Mouse (Mus musculus) megakaryocyte, embryonic 14.5 days (primary cell): Measurements from ENCODE around the gene Micall2. TPM values are rescaled to one million over a fixed set of nuclear protein-coding genes. Genes with fewer than 3 reads are reported as not detected.
A peak's percentile ranks its signal among the peaks of the same experiment; 100 is the strongest.

Experiments used
- H3K27me3 ChIP-seq: replicated peaks from 2 replicates; pipeline ENCODE3; 2012; ENCODE audit warnings: inconsistent platforms
- H3K36me3 ChIP-seq: replicated peaks from 2 replicates; pipeline ENCODE3; 2012; ENCODE audit warnings: low read length, inconsistent platforms, mixed read lengths
- H3K4me1 ChIP-seq: 2 replicates; pipeline ENCODE4 v1.6.1; 2012; ENCODE audit warnings: inconsistent platforms
- H3K4me3 ChIP-seq: replicated peaks from 2 replicates; pipeline ENCODE3; 2012; ENCODE audit warnings: moderate library complexity, mild to moderate bottlenecking, inconsistent platforms
- H3K9me3 ChIP-seq: 2 replicates; pipeline ENCODE4 v1.6.1; 2012; ENCODE audit warnings: inconsistent platforms
- FLI1 ChIP-seq: IDR thresholded peaks from 2 replicates; pipeline ENCODE4 v1.6.1; 2012; ENCODE audit warnings: low read length, inconsistent platforms, mixed read lengths
- GATA1 ChIP-seq: IDR thresholded peaks from 3 replicates; pipeline ENCODE4 v1.6.1; 2012; ENCODE audit warnings: mixed read lengths, low read length, inconsistent platforms, borderline replicate concordance
- polyA plus RNA-seq: library from polyadenylated mRNA; stranded (reverse); fragments of >175 nt; gene quantifications from 2 replicates; pipeline ENCODE4 v1.2.3, GENCODE M21; 2012; ENCODE audit warnings: low replicate concordance; ENCODE audit not compliant: insufficient read depth

Micall2 gene
- polyA plus RNA-seq, 1 experiment, result 54.5 TPM

- TF ChIP-seq FLI1 (no peak), GATA1 (no peak)
- Histone ChIP-seq H3K4me3 (no peak overlapping the region), H3K27me3 (peaks cover 74% of the 10 kb centered on the region)
Measured at GRCm38 (mm10) chr5:139686530-139687249, 49.4 kb downstream of the Micall2 start.

GRCm38 (mm10) chr5:139683228-139683627 is 52.9 kb downstream of the Micall2 start:
- Histone ChIP-seq H3K4me3 (no peak overlapping the region), H3K27me3 (peaks cover 89% of the 10 kb centered on the region), H3K9me3 (peaks cover 10% of the 10 kb centered on the region), H3K4me1 (peaks cover 32% of the 10 kb centered on the region), H3K36me3 (no peaks in the 10 kb centered on the region)
- TF ChIP-seq GATA1 (no peak), FLI1 (no peak)

More at GRCm38 (mm10) chr5:139686530-139687249, 49.4 kb downstream of the Micall2 start:
- H3K4me1 ChIP-seq, result peaks cover 43% of the 10 kb centered on the region
- H3K36me3 ChIP-seq, result no peaks in the 10 kb centered on the region
- no peaks in the 10 kb centered on the region for H3K9me3 ChIP-seq

- Histone ChIP-seq H3K36me3 (no peaks in the 10 kb centered on the region), H3K4me1 (peaks cover 26% of the 10 kb centered on the region), H3K27me3 (peaks cover 93% of the 10 kb centered on the region), H3K9me3 (peaks cover 10% of the 10 kb centered on the region), H3K4me3 (no peak overlapping the region)
- TF ChIP-seq FLI1 (no peak), GATA1 (no peak)
Measured at GRCm38 (mm10) chr5:139682631-139682977, 53.5 kb downstream of the Micall2 start.

GRCm38 (mm10) chr5:139681832-139682630 is 54.1 kb downstream of the Micall2 start:
- H3K9me3 ChIP-seq, result peaks cover 10% of the 10 kb centered on the region
- H3K36me3 ChIP-seq, result no peaks in the 10 kb centered on the region
- peaks cover 91% of the 10 kb centered on the region for H3K27me3 ChIP-seq
- H3K4me1 ChIP-seq, result peaks cover 20% of the 10 kb centered on the region
- H3K4me3 ChIP-seq, result no peak overlapping the region
- TF ChIP-seq GATA1 (no peak), FLI1 (no peak)

- H3K27me3 ChIP-seq, result peaks cover 91% of the 10 kb centered on the region
- H3K4me3 ChIP-seq, result no peak overlapping the region
- peaks cover 5% of the 10 kb centered on the region for H3K9me3 ChIP-seq
- H3K36me3 ChIP-seq, result no peaks in the 10 kb centered on the region
- no peak for TF ChIP-seq GATA1
- TF ChIP-seq FLI1, result no peak
- 0 out of 2 replicates have a peak, but pooled peaks cover 8% of the 10 kb centered on the region for H3K4me1 ChIP-seq
Measured at GRCm38 (mm10) chr5:139675707-139675967, 60.5 kb downstream of the Micall2 start.

GRCm38 (mm10) chr5:139674940-139675706 is 61.0 kb downstream of the Micall2 start:
- Histone ChIP-seq H3K4me3 (no peak overlapping the region), H3K36me3 (no peaks in the 10 kb centered on the region), H3K27me3 (peaks cover 90% of the 10 kb centered on the region), H3K9me3 (0 out of 2 replicates have a peak, but pooled peaks cover 3% of the 10 kb centered on the region), H3K4me1 (0 out of 2 replicates have a peak, but pooled peaks cover 8% of the 10 kb centered on the region)
- TF ChIP-seq GATA1 (no peak), FLI1 (no peak)

GRCm38 (mm10) chr5:139669380-139669779 is 66.8 kb downstream of the Micall2 start:
- H3K27me3 ChIP-seq, result peaks cover 90% of the 10 kb centered on the region
- TF ChIP-seq GATA1, result no peak
- no peak for TF ChIP-seq FLI1

GRCm38 (mm10) chr5:139668494-139668893 is 67.6 kb downstream of the Micall2 start:
- H3K27me3 ChIP-seq, result peaks cover 90% of the 10 kb centered on the region
- H3K4me3 ChIP-seq, result peak overlapping the region; percentile 56
- no peaks in the 10 kb centered on the region for H3K9me3 ChIP-seq
- TF ChIP-seq GATA1, result no peak
- no peak for TF ChIP-seq FLI1
- no peaks in the 10 kb centered on the region for H3K36me3 ChIP-seq
- H3K4me1 ChIP-seq, result peaks cover 31% of the 10 kb centered on the region

More at GRCm38 (mm10) chr5:139669380-139669779, 66.8 kb downstream of the Micall2 start:
- Histone ChIP-seq H3K4me3 (no peak overlapping the region), H3K4me1 (peaks cover 31% of the 10 kb centered on the region), H3K36me3 (no peaks in the 10 kb centered on the region), H3K9me3 (0 out of 2 replicates have a peak, but pooled peaks cover 3% of the 10 kb centered on the region)

GRCm38 (mm10) chr5:139666496-139666895 is 69.6 kb downstream of the Micall2 start:
- Histone ChIP-seq H3K4me3 (no peak overlapping the region), H3K9me3 (no peaks in the 10 kb centered on the region), H3K36me3 (no peaks in the 10 kb centered on the region), H3K4me1 (peaks cover 31% of the 10 kb centered on the region), H3K27me3 (peaks cover 85% of the 10 kb centered on the region)
- TF ChIP-seq FLI1 (no peak), GATA1 (no peak)
